Mouse (Mus musculus) spleen, adult 2 months (tissue): Measurements from ENCODE around the gene Mknk1.

Source experiments
- CTCF ChIP-seq: fragments of 200-500 bp; IDR thresholded peaks from 2 replicates; pipeline ENCODE4 v1.5.1; 2011; ENCODE audit warnings: mild to moderate bottlenecking, inconsistent platforms; ENCODE audit not compliant: insufficient read depth, insufficient read length, insufficient replicate concordance; ENCODE audit errors: extremely low read depth
- POLR2A ChIP-seq: fragments of 200-500 bp; IDR thresholded peaks from 2 replicates; pipeline ENCODE4 v1.6.1; 2011; ENCODE audit warnings: low read depth, low read length, inconsistent platforms

GRCm38 (mm10) chr4:115890553-115890952, 51.6 kb downstream of the Mknk1 start, which contains the start of gene 6430628N08Rik:
- TF ChIP-seq CTCF = no peak
- no peak for TF ChIP-seq POLR2A
